Mouse (Mus musculus): ENCODE measurements around the gene Coro1a. TPM values are rescaled to one million over a fixed set of nuclear protein-coding genes. Genes with fewer than 3 reads are reported as not detected.
"Not testable (repeated sequence)": the region's sequence is repeated elsewhere in the genome, so short reads cannot be mapped to it uniquely, and the experiment has no call there.

The Coro1a gene
- polyA plus RNA-seq, 1 experiment from 2014 or later = 86.6 TPM

DNA sequence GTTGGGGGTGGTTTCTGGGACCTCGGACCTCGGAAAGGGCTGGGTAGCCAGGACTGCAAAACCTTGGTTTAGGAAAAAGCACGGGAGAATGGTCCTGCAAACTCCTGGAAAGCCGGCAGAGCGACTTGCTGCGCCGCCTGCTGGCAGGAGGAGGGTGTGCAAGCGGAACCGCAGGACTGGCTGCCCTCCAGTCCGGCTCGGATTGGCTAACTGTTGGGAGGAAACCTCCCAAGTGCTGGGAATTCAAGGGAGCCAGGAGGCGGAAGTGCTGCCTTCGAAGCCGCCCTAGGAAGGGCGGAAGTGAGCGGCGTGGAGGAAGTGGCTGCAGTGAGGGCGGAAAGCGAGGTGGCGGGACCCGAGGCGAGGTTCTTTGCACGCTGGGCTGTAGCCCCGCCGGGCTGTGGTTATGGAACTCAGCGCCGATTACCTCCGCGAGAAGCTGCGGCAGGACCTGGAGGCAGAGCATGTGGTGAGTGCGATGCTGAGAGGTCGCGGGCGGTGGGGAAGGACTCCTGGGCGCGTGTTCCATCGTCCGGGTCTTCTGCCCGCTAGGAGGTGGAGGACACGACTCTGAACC, 11.9 kb downstream of the Coro1a start, which contains the start of gene Slx1b:
Gene Slx1b, minus strand, starts transcription at position 154 of the 577 bp plus-strand sequence.
- Histone ChIP-seq H3K27ac (peak within 1 kb of the TSS; percentile 91), H3K4me2 (peak within 1 kb of the TSS; percentile 95), H3K9me3 (replicated peaks) (no peaks in the 10 kb centered on the region), H3K36me3 (peaks cover 47% of the 10 kb centered on the region), H3K9ac (peak within 1 kb of the TSS; percentile 88), H3K4me1 (peaks cover 59% of the 10 kb centered on the region), H3K4me3 (peak within 1 kb of the TSS; percentile 92), H3K27me3 (replicated peaks) (no peaks in the 10 kb centered on the region)
- WGBS (ENCODE audit: insufficient replicate concordance) = under 1% methylated on average over 40 of the region's 40 CpGs
- ATAC-seq = peak; percentile 95

DNA sequence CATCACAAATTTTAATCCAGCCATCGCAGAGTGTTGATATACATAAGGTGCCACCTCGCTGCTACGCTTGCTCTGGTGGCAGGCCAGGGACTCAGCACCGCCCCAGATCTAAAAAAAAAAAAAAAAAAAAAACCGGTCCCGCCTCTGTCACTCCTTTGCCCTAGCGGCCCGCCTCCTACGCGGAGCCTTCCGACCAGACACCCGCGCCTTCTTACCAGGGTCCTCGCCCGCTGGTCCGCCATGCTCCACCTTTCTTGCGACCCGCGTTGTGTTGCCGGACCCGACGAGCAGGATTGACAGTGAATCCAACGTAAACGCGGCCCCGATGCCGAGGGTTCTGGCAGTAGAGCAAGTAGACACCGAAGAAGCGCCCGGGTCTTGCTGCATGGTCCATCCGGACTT, 12.4 kb downstream of the Coro1a start, which contains the start of gene Bola2:
Gene Bola2, plus strand, starts transcription at position 192 of the 402 bp plus-strand sequence.
- Histone ChIP-seq H3K9me3 (replicated peaks) (no peaks in the 10 kb centered on the region), H3K4me1 (peaks cover 54% of the 10 kb centered on the region), H3K27me3 (replicated peaks) (no peaks in the 10 kb centered on the region), H3K4me3 (peak within 1 kb of the TSS; percentile 92), H3K27ac (peak within 1 kb of the TSS; percentile 91), H3K4me2 (peak within 1 kb of the TSS; percentile 95), H3K36me3 (peaks cover 44% of the 10 kb centered on the region), H3K9ac (peak within 1 kb of the TSS; percentile 88)
- WGBS (ENCODE audit: insufficient replicate concordance) = under 1% methylated on average over 31 of the region's 31 CpGs
- ATAC-seq = peak; percentile 77

DNA sequence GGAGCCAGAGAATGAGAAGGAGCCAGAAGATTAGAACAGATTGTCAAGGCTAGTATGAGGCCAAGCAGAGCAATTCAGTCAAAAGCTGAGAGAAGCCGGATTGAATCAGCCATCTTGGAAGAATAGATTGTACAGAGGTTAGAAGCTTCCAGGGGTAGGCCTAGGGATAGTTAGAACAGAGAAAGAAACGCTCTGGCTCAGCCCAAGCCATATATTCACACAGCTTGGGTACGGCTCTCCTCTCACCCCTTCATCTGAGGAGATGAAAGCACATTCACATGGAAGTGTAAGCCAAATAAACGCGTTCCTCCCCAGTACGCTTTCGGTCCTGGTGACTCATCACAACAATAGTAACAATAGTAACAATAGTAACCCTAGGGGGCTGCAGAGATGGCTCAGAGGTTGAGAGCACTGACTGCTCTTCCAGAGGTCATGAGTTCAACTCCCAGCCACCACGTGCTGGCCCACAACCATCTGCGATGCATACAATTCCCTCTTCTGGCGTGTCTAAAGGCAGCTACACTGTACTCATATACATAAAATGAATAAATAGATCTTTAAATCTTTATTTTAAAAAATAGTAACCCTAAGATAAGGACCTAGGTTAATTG, 13.0 kb downstream of the Coro1a start:
- H3K4me3 ChIP-seq = peak overlapping the region; percentile 92
- no peaks in the 10 kb centered on the region for H3K27me3 ChIP-seq (replicated peaks)
- peak overlapping the region; percentile 88; the same call in 1 of the 2 replicates for H3K9ac ChIP-seq
- peaks cover 48% of the 10 kb centered on the region for H3K4me1 ChIP-seq
- WGBS (ENCODE audit: insufficient replicate concordance) = 52% methylated on average over 10 of the region's 10 CpGs
- H3K9me3 ChIP-seq (replicated peaks) = no peaks in the 10 kb centered on the region
- H3K36me3 ChIP-seq = peaks cover 37% of the 10 kb centered on the region
- H3K4me2 ChIP-seq = peak overlapping the region; percentile 95
- H3K27ac ChIP-seq = no peak overlapping the region
- no peak for ATAC-seq

DNA sequence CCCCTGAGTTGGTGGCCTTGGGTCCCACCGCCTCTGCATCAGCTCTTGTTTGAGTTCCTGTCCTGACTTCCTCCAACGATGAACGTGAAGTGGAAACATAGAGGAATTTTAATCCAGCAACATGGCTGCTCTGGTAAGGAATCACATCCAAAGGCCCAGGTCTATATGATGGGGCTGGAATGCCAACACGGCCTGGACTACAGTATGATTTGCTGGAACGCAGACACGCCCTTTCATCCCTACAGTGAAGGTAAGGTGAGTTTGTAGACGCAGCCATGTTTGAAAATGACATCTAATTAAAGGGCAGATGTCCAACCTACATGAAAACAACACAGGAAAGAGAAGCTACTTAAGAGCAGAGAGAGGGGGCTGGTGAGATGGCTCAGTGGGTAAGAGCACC, 13.8 kb downstream of the Coro1a start:
- peaks cover 42% of the 10 kb centered on the region for H3K4me1 ChIP-seq
- H3K9me3 ChIP-seq (replicated peaks) = no peaks in the 10 kb centered on the region
- no peak overlapping the region for H3K9ac ChIP-seq
- no peak overlapping the region for H3K4me2 ChIP-seq
- H3K4me3 ChIP-seq = no peak overlapping the region
- 80% methylated on average over 7 of the region's 7 CpGs for WGBS (ENCODE audit: insufficient replicate concordance)
- H3K36me3 ChIP-seq = peaks cover 33% of the 10 kb centered on the region
- ATAC-seq = no peak
- no peak overlapping the region for H3K27ac ChIP-seq
- H3K27me3 ChIP-seq (replicated peaks) = no peaks in the 10 kb centered on the region

DNA sequence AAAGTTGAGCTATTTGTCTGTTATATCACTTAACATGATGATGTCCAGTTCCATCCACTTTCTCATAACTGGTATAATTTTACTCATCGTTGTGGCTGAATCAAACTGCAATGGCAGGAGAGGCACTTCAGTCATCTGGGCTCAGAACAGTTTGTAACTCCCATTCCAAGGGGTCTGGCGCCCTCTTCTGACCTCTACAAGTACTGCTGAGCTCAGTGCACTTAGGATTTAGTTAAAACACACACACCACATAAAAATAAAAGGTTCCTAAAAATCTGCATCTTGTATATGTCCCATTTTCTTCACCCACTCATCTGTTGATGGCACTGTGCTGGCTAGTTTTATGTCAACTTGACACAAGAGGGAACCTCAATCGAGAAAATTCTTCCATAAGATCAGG, 14.3 kb downstream of the Coro1a start:
- Histone ChIP-seq H3K4me1 (peaks cover 39% of the 10 kb centered on the region), H3K27me3 (replicated peaks) (no peaks in the 10 kb centered on the region), H3K27ac (no peak overlapping the region), H3K4me3 (no peak overlapping the region), H3K9me3 (replicated peaks) (no peaks in the 10 kb centered on the region), H3K36me3 (peaks cover 33% of the 10 kb centered on the region), H3K9ac (no peak overlapping the region), H3K4me2 (no peak overlapping the region)
- WGBS (ENCODE audit: insufficient replicate concordance) = 23% methylated on average over 3 of the region's 3 CpGs
- no peak for ATAC-seq

DNA sequence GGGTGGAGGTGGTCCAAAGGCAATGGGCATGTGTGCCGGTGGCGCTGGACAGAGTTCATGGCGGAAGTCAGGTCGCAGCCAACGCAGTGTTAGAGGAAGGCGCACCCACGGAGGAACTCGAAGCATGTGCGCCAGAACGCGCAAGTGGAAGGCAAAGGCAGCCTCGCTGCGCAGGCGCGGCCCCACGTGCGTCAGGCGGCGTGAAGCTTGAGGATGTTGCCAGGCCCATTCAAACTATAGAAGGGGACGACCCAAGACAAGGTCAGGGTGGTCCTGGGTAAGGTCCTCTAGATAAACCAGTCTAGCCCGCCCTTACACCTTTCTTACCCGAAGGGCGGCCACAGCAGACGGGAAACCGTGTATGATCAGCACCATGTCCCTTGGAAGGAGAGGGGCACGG, 15.2 kb downstream of the Coro1a start:
- H3K27me3 ChIP-seq (replicated peaks) = no peaks in the 10 kb centered on the region
- peaks cover 27% of the 10 kb centered on the region for H3K36me3 ChIP-seq
- WGBS (ENCODE audit: insufficient replicate concordance) = 88% methylated on average over 26 of the region's 26 CpGs
- no peak overlapping the region for H3K27ac ChIP-seq
- no peak overlapping the region for H3K9ac ChIP-seq
- no peaks in the 10 kb centered on the region for H3K9me3 ChIP-seq (replicated peaks)
- H3K4me1 ChIP-seq = peaks cover 33% of the 10 kb centered on the region
- H3K4me2 ChIP-seq = no peak overlapping the region
- no peak overlapping the region for H3K4me3 ChIP-seq
- no peak for ATAC-seq

DNA sequence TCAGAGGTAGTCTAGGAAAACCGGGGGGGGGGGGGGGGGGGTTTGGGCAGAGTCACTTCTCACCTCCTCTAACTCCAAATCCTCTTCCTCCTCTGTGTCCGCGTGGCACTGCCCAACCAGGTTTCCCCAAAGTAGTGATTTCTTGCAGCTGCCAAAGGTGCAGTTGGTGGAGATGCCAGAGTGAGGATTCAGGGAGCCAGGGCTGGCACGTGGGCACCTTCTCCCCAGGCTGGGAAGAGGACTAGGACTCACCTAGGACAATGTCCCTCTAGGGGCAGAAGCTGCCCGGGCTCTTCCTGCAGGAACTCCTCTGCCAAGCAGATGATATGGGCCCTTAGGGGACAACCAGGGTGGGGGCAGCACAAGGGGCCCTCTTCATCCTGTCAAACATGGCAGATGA, 15.9 kb downstream of the Coro1a start:
- Histone ChIP-seq H3K9ac (no peak overlapping the region), H3K27ac (no peak overlapping the region), H3K4me1 (peaks cover 33% of the 10 kb centered on the region), H3K9me3 (replicated peaks) (no peaks in the 10 kb centered on the region), H3K27me3 (replicated peaks) (no peaks in the 10 kb centered on the region), H3K4me2 (no peak overlapping the region), H3K36me3 (peaks cover 22% of the 10 kb centered on the region), H3K4me3 (no peak overlapping the region)
- 79% methylated on average over 5 of the region's 5 CpGs for WGBS (ENCODE audit: insufficient replicate concordance)
- no peak for ATAC-seq

DNA sequence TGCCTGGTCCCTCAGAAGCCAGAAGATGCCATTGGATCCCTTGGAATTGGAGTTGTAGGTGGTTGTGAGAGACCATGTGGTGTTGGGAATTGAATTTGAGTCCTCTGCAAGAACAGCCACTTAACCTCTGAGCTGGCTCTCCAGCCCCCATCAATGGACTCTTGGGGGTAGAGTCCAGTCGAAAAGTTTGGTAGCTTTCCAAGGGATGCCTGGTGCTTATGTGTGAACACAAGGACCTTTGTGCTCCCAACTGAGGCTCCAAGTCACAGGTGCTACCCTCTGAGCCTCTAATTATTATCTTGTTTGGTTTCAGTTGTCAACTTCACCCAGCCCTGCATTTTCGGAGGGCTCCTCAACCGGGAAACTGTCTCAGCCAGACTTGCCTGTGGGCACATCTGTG, 16.9 kb downstream of the Coro1a start:
- H3K27me3 ChIP-seq (replicated peaks) = no peaks in the 10 kb centered on the region
- WGBS (ENCODE audit: insufficient replicate concordance) = 81% methylated on average over 3 of the region's 3 CpGs
- no peak overlapping the region for H3K27ac ChIP-seq

DNA sequence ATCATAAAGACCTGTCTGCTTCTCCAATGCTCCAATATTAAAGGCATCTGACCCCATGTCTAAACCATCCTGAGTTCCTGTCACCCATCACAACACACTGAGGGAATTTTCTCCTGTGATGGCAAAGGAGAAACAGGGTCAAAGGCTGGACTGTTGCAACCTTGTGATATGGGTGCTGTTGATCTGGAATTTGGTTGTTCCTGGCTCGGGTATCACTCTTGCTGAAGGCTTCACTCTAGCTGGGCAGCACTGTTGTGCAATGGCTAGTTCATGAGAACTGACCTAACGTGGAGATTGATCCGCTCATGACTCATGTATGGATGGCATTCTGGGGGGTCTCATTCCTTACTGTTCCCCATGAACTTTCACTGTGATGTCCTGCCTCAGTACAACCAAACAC, 18.6 kb downstream of the Coro1a start:
- ATAC-seq = no peak

More for the DNA sequence above, 16.9 kb downstream of the Coro1a start:
- Histone ChIP-seq H3K4me1 (peaks cover 29% of the 10 kb centered on the region), H3K9ac (no peak overlapping the region), H3K4me2 (no peak overlapping the region), H3K4me3 (no peak overlapping the region), H3K36me3 (peaks cover 22% of the 10 kb centered on the region), H3K9me3 (replicated peaks) (no peaks in the 10 kb centered on the region)
- ATAC-seq = no peak

DNA sequence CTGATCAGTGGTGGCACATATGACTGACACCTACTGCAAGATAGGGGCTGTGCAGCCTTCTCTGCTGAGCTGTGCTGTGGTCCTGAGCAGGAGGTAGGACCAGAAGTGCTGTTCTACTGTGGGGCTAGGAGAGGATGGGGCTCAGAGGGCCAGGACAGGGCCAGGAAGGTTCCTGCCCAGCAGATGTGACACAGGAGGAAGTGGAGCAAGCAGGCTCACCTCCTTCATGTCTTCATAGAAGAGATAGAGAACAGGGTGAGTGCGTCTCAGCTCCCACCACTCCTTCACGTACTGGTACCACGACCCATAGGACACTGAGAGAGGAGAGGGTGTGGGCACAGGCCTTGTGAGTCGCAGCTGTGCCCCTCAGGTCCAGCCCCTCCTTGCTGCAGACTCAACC, 19.4 kb downstream of the Coro1a start:
- Histone ChIP-seq H3K36me3 (peaks cover 22% of the 10 kb centered on the region), H3K4me1 (peaks cover 11% of the 10 kb centered on the region)
- not testable (repeated sequence) for ATAC-seq; H3K9ac ChIP-seq; H3K9me3 ChIP-seq (replicated peaks); H3K27ac ChIP-seq; H3K4me3 ChIP-seq; H3K4me2 ChIP-seq; H3K27me3 ChIP-seq (replicated peaks)
- 60% methylated on average over 4 of the region's 4 CpGs for WGBS (ENCODE audit: insufficient replicate concordance)

More for the DNA sequence above, 18.6 kb downstream of the Coro1a start:
- H3K27me3 ChIP-seq (replicated peaks) = no peaks in the 10 kb centered on the region
- H3K4me1 ChIP-seq = peaks cover 19% of the 10 kb centered on the region
- no peak overlapping the region for H3K4me3 ChIP-seq
- H3K9ac ChIP-seq = no peak overlapping the region
- no peak overlapping the region for H3K27ac ChIP-seq
- no peaks in the 10 kb centered on the region for H3K9me3 ChIP-seq (replicated peaks)
- no peak overlapping the region for H3K4me2 ChIP-seq
- 63% methylated on average over 3 of the region's 3 CpGs for WGBS (ENCODE audit: insufficient replicate concordance)
- H3K36me3 ChIP-seq = peaks cover 22% of the 10 kb centered on the region

DNA sequence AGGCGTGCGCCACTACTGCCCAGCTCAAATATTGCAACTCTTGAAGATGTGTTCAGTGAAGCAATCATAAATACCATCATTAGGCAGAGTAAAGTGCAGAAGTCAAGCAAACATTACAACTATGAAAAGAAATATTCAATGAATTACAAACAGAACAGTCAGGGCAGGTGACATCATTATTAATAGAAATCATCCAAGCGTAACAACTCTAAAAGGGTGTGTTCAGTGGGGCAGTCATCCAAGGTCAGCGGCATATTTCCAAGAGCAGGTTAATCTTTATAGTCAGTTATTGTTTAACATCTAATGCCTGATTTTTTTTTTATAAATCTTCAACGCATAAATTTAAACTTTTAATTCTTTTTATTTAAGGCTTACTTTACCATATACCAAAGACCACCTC, 26.4 kb downstream of the Coro1a start:
- H3K27me3 ChIP-seq (replicated peaks) = no peaks in the 10 kb centered on the region
- no peak overlapping the region for H3K4me2 ChIP-seq
- H3K4me3 ChIP-seq = no peak overlapping the region
- H3K9me3 ChIP-seq (replicated peaks) = no peaks in the 10 kb centered on the region
- H3K9ac ChIP-seq = no peak overlapping the region
- H3K4me1 ChIP-seq = no peaks in the 10 kb centered on the region; the same call in 1 of the 2 replicates
- no peak for ATAC-seq
- peaks cover 18% of the 10 kb centered on the region for H3K36me3 ChIP-seq
- 90% methylated on average over 5 of the region's 5 CpGs for WGBS (ENCODE audit: insufficient replicate concordance)
- H3K27ac ChIP-seq = no peak overlapping the region

DNA sequence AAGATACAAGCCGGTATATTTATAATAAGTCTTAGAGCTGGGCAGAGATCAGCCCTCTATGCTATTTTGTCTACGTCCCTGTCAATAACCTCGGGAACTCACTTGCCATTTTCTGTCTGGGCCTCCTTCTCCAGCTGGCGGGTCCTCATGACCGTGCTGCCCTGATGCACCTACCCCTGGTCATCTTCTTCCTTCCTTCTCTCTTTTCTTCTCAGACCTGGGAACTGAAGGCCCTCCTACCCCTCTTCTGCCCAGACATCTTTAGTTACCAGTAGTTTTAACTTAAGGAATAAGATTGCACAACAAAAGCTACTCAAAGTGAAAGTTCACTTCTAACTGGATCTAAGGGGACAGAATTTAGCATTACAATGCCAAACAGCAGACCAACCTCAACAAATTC, 27.9 kb downstream of the Coro1a start:
- peaks cover 3% of the 10 kb centered on the region; the same call in 1 of the 2 replicates for H3K4me1 ChIP-seq
- no peaks in the 10 kb centered on the region for H3K27me3 ChIP-seq (replicated peaks)
- no peak overlapping the region for H3K4me3 ChIP-seq
- H3K9ac ChIP-seq = no peak overlapping the region
- no peak overlapping the region for H3K27ac ChIP-seq
- no peaks in the 10 kb centered on the region for H3K9me3 ChIP-seq (replicated peaks)
- 69% methylated on average over 5 of the region's 5 CpGs for WGBS (ENCODE audit: insufficient replicate concordance)
- H3K4me2 ChIP-seq = no peak overlapping the region
- ATAC-seq = no peak
- H3K36me3 ChIP-seq = peaks cover 33% of the 10 kb centered on the region
